Mouse (Mus musculus) testis, adult 2 months (tissue): ENCODE data around the gene Scn5a.

Source experiments
- CTCF ChIP-seq: fragments of 200-500 bp; IDR thresholded peaks from 2 replicates; pipeline ENCODE4 v1.5.1; 2012; ENCODE audit warnings: low read depth, mild to moderate bottlenecking, inconsistent platforms, low read length, moderate library complexity; ENCODE audit not compliant: control insufficient read depth, insufficient read depth, insufficient replicate concordance
- POLR2A ChIP-seq: fragments of 200-500 bp; IDR thresholded peaks from 2 replicates; pipeline ENCODE4 v1.6.1; 2012; ENCODE audit warnings: low read depth, mild to moderate bottlenecking, inconsistent platforms, low read length, moderate library complexity; ENCODE audit not compliant: control insufficient read depth

GRCm38 (mm10) chr9:119567800-119568199, 11.0 kb downstream of the Scn5a start:
- TF ChIP-seq CTCF, result no peak
- TF ChIP-seq POLR2A, result no peak
